Mouse (Mus musculus): ENCODE data around the gene Pcdh15.

DNA sequence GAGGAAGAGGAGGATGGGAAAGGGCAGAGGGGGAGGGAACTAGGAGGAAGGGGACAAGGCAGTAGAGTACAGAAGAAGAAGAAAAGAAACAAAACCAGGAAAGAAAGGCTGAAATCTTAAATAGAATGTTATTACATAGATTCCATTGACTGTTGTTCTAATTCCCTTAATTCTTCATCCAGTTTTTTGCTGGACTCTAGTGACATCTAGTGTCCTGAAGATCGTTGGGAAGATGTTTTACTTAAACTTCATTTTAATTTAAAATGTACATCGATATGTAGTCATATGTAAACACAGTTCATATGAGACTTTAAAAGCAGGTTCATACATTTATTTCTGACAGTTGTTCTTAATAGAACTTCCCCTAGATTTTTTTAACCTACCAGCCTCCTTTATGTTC lies 1522.7 kb downstream of the Pcdh15 start:
- TF ChIP-seq POLR2A (IDR thresholded peaks at IDR 0.05; ENCODE audit: low read depth, low read length) (no peak), CTCF (IDR thresholded peaks at IDR 0.05; ENCODE audit: borderline replicate concordance, insufficient read depth, low read length) (no peak)
